Mouse (Mus musculus) layer of hippocampus, adult 9-10 months (tissue): ENCODE measurements at regions not wholly inside any gene's neighbourhood (a gene's known extent, or its start where the extent isn't known, plus 50 kb on each side); places are given as distances from the start of the nearest gene placed in this dataset.

Experiments
- DNase-seq: peaks from one replicate; pipeline ENCODE4 v3.0.0; 2022; ENCODE audit warnings: low spot score

DNA sequence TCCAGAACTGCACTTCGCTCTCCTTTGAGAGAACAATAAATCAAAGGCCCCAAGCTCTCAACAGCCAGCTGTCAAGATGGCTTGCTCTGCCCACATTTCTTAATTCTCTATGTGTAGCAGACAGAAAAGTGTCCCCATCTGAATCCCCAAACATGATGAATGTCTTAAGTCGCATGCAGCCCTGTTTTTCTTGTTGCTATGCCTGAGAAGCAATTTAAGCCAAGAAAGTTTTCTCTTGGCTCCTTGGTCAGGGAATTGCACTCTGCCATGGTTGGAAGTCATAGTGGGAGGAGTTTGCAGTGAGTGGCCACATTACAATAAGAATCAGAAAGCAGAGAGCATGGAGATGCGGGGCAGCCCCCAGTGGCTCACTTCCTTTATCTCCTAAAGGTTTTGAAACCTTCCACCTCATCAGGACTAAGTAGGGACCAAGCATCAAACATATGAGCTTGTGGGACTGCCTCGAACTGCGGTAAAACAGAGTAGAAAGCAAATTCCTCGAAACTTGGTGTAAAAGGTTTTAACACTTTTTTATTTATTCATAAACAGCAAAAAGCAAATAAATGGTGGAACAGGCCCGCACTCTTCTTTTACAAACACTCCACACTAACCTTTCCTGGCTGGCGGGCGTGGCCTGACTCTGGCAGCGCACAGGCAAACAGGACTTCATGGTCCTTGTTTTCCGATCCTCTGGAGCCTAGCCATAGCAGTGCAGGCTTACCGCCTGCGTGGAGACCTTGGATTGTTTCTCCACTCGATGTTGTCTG lies 227.4 kb downstream of the Ankrd50 start:
- DNase-seq: no peak

DNA sequence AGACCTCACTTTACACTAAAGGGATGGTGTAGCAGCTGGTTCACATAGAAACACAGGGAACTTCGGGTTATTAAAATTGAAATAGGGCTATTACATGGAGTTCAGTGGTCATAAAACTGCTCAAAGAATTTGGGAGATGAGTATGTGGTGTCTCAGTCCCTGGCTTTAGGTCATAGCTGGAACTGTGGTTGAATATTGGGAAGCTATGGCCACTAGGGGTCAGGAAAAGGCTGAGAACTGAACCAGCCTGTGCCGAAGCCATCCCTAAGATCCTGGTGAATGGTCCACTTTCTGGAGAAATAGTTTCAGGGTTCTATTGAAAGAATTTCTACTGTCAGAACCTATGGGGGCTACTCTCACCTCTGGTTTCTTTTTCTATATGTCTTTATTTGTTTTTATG lies 229.0 kb downstream of the Ankrd50 start:
- peak; percentile 17 for DNase-seq

DNA sequence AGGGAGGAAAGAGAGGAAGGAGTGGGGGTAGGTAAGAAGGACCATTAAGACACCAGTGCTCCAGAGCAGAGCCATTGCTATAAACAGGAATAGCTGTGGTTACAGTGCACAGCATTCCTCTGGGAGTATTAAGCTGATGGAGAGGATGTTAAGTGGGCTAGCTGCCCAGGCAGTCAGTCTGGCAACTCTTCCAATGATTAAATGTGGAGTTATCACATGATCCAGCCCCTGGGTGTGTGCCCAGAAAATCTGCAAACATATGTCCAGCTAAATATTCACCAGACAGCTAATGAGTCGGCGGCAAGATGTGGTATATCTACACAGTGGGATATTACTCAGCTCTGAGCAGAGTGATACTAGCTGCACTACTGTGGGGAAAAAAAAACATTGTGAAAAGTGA lies 229.7 kb downstream of the Ankrd50 start:
- DNase-seq: peak; percentile 57

DNA sequence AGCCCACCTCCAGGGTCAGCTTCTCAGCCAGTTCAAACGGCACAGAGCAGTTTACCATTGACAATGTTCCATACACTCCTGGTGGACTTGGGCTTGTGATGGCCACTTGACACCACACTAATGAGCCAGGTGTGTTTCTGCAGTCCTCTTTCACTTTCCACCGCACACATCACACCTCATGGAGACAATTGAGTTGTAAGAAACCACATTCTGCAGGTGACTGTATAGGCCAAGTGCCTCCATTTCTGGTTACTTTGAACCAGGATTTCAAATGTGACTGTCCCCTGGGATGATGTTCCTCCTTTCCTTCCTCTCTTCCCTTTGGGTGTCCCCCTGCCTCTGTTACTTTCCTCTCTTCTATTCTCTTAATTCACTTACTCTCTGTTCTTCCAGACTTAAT lies 233.1 kb downstream of the Ankrd50 start:
- no peak for DNase-seq

DNA sequence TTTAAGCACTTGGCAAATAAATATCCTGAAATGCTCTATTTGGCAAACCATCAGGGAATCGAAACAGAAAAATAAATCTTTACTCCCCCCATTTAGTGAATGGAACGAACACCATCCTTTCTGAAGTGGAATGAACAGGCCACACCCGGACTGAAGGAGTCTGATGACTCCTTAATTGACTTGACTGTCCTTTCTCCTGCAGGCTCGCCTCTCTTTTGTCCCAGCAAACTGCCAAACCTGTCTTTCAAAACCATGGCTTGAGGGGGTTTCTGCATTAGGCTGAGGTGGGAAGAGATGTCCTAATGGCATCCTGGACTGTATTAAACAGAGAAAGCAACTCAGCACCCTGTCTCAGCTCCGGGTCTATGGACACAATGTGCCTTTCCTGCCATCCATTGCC lies 234.1 kb downstream of the Ankrd50 start:
- no peak for DNase-seq

DNA sequence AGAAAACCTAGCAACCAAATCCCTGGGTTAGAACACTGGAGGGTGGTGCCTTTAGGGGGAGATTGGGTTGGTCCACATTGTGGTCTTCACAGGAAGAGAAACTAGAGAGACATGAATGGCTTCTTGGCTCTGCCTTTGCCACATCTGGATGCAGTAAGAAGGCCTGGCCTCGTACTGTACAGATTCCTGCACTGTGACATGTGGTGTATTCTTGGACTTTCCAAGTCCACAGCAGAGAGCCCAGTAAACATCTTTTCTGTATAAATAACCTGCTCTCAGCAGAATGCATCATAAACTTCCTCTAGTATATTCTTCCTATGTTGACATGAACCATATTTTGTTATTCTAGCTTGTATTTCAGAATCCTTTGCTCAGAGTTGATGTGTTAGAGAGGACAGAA lies 235.7 kb downstream of the Ankrd50 start:
- DNase-seq: no peak

DNA sequence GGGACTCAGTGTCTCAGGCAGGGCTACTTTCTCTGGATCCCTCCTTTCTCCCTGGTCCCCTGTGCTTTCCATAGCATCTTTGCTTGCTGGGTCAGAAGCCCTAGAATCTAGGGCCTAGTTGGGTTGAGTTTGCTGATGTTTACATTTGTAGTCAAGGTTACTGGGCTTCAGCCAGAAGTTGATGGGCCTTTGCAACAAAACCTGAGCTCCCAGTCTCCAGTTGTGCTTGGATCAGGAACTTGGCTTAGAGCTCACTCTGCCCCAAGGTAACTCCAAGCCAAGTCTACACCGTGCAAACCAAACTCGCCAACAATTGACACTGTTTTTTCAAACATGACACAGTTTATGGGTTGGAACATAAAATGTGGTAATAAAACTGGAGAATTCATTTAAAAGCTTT lies 238.2 kb downstream of the Ankrd50 start:
- no peak for DNase-seq

DNA sequence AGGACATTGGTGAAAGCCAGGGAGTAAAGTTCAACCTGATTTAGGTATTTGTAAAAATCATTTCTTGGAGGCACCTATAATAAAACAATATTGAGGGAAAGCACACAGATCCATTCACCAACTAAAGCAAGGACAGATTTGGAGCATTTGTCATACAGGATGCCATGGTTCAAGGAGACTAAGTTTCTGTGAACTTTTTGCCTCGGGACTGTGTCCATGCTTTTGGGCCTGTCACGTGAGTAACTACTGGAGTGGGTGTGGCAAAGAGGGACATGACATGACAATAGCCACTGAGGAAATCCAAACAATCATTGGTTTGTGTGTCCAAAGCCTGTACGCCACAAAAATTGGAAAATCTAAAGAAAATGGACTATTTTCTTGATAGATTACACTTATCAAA lies 241.4 kb downstream of the Ankrd50 start:
- DNase-seq: no peak

DNA sequence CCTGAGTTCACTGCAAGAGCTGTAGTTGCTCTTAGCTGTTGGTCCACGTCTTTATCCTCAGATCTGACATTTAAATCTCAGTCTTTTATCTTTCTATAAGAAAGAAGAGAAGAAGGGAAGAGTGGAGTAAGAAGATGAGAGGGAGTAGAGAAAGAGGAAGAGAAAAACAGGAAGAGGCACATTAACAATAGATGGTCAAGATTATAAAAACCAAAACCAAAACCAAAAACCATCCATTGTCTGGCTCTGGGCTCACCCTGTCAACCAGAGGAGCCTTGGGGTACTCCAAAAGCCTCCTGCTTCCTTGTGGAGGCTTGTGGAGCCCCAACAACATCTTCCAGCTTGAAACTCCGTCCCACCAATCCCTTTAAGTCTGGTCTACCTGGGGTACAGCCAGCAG lies 247.0 kb downstream of the Ankrd50 start:
- no peak for DNase-seq

DNA sequence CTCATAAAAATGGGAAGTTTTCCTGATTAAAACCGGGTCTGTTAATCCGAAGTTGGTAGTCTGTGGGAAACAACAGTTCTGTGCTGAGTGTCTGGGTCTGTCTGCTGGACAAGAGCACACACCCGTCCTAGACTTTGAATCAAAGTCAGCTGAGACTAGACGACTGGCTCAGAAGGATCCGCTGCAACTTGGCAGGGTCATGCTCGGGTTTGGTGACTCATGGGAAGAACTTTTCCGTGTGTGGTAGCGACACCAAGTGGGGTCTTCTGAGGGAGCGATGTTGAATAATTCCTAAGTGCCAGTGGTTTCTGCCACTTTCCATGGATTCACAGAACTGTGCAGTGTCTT lies 248.9 kb downstream of the Ankrd50 start:
- DNase-seq: no peak

DNA sequence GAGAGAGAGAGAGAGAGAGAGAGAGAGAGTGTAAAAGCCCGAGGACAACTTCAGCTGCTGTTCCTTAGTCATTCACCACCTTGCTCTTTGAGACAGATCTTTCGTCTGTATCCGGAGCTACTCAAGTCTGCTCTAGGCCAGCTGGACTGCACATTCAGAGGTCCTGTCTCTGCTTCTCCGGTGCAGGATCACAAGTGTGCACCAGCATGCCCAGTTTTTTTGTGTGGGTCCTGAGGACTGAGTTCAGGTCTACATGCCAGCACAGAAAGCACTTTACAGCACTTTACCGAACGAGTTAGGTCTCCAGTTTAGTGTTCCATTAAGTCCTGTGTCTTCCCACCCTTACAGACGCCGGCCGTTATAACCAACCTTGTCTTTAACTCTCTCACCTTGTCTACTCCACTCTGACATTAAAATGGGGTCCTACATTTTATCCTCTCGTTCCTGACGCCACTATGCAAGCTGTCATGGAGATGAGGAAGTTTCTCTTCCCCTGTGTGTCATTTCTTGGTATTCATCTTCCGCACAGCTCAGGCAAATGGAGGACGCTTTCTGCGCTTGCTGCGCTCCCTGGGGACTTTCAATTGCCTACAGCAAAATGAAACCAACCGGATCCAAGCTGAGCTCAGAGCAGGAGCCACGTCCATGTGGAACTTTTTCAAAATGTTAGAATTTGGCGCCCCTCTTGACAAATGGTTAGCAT lies 249.5 kb downstream of the Ankrd50 start:
- DNase-seq: no peak

DNA sequence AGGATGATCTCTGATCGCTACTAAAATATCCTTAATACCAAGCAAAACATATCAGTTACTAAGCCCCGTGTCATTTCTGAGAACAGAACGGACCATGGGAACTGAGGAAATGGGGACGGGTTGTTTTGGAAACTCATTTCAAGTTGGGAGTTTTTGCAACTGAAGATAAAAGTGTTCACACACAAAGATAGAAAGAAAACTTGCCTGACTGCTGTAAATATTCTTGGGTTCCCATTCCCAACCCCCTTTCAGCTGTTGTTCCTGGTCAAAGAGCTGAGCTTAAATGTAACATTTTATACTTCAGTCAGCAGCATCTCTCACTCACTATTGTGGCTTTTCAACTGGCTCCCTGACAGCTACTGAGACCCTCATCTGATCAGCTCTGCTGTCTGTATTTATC lies 250.1 kb downstream of the Ankrd50 start:
- no peak for DNase-seq

DNA sequence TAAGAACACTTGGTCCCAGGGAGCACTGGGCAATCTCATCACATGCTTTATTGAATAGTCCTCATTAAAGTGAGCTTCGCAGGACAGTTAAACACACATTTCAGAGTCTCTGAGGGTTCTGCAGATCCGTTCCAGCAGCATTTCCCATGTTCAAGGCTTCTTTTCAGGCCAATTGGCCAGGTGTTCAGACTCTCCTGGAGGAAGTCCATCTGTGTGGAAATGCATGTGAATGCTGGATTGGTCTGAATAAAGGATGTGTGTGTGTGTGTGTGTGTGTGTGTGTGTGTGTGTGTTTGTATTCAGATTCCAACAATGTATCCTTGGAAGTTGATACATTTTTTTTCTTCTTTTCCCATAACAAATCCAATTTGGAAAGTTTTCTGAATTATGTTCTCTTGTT lies 250.6 kb downstream of the Ankrd50 start:
- no peak for DNase-seq

DNA sequence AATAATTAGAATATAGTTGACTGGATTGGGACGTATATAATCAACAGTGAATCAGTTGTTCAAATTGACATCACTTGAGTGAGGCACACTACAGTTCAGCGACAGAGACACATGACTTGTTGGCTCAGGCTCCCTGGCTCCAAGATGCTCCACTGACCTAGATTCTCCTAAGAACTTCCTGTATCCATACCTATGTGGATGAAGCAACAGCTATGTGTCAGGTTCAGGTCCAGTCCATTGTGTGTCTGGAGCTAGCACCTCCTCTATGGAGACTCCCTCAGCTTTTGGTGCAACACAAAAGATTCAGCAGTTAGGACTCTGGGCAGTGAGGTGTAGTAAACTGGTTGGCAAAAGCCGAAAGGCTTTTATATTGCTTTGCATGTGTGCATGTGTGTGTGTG lies 251.6 kb downstream of the Ankrd50 start:
- no peak for DNase-seq

DNA sequence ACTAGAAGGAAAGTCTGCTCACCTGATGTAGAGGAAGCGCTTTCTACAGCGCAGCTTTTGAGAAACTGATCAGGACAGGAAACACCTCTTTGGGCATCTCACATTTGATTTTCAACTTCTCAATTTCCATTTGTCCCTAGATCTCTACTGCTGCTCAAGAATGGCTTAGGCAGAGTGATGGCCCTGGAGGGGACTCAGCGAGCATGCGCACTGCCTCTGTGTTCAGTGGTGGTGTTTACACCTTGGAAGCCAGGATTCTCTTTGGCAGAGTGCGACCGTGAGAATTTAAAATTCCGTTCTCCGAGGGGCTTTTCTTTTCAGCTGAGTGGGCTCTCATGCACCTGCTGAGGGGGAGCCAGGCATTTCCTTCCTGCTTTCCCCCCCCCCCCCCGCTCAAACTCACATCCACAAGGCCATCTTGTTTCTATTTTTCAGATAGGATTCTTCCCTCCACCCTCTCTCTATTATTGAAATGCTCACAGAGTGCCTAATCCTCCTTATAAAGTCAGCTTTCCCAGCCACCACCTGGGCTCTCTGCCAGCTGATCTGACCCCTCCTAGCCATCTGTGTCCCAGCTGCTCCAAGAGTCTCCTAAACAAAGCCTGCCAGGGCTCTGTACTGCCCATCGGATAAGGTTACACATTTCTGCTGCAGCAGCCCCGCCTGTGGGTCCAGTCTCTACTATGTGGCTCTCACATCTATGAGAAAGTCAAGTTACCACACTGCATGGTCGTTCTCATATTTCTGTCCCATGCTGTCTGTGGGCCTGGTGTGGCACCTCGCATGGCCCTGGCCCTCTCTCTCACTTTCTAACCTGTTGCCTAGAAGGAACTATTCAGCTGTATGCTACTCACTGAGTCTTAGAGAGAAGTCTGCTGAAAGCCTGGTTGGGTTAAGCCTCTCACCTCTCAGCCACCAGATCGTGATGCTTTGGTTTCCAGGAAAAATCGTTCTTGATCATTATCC lies 252.2 kb downstream of the Ankrd50 start:
- DNase-seq: no peak

DNA sequence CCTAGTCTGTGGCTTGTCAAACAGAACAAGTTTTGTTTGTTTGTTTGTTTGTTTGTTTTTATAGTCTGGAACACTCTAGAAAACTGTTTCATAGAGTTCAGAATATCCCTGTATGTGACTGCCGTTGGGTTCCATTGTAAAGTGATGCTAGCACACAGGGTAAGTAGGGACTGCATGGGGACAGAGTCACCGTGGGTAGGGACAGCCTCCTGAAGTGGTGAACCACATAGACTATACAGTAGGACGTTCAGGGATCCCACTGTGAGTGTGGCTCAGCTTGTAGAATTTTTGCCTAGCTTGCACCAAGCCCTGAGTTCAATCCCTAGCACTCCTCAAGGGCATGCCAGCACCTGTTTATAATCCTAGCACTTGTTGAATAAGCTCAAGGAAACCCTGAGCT lies 253.1 kb downstream of the Ankrd50 start:
- DNase-seq: no peak

DNA sequence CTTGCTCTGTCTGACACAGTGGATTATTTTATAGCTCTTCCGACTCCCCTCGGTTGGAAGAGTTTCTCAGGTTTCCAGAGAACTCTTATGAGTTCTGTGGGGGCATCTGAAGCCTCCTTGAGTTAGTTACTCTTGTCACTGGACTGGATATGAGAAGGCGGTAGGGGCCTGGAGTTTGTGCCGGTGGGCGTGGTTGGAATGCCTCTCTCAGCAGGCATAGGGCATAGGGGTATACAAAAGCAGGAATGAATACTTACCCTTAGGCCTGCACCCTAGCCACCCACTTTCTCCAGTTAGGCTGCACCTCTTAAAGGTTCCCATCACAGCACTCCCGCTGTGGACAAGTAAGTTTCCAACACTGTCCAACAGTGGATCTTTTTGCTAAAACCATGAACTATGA lies 253.8 kb downstream of the Ankrd50 start:
- DNase-seq: no peak

DNA sequence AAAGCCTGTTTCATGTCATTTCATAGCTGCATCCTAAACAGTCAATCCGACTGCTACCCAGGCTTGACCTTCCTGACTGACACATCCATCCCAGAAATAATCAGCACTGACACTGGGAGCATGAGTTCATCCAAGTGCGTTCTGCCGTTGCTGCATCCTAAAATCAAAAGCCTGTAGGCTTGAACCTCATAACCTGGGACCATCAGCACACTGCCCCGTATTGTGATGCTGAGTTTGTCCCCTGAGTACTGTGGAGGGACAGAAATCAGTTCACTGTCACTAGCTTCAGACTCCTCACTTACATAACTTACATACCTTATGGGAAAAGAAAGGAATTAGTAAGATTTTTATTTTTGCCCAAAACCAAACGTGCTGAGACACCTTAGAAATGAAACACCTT lies 255.0 kb downstream of the Ankrd50 start:
- no peak for DNase-seq

DNA sequence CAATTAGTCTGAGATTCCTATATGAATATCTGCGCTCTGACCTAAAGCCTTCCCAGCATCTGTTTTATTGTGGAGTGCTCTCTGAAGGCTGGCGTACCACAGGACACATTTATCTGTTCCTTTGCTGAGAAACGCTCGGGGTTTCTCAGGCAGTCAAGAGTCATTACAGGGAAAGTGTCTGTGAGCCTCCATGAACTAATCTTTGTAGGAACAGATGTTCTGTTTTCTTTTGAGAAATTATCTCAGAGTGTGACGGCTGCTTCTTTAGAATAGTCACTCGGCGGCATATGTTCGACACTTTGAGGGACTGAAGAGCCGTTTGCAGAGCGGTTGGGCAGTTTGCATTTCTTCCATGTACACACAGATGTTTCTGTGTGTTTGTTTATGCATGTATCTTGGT lies 255.6 kb downstream of the Ankrd50 start:
- no peak for DNase-seq

DNA sequence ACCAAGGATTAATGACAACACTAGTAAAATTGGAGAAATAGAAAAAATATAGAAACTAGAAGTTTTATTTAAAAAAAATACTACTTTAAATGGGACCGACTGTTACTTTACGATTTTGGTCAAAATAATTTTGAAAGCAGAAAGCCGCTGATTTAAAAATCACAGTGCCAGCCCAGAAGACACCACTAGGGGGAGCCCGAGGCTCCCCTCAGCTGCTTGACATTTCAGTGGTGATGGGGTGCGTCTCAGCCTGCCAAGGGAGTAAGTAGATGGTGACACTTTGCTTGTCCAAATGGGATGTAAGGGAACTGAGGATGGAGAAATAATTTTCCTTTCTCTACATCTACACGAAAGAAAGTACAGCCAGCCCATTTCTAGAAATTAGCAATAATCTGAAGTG lies 257.0 kb downstream of the Ankrd50 start:
- DNase-seq: peak; percentile 37

DNA sequence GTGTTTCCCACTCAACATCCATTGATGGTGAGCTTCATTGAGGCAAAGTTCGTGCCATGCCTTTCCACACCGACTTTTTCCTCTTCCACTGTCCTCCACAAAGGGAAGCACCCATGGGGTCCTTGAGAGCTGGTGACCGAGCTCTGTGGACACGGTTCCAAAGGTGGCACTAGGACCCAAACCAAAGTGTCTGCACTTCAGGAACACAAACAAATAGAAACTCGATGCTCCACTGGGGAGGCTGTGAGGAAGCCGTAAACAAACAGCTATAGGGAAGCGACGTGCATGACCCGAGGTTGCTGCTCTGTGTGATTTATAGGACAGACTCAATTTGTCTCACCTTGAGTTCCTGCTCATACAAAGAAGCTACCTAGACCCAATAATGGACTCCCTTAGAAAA lies 257.5 kb downstream of the Ankrd50 start:
- DNase-seq: no peak

DNA sequence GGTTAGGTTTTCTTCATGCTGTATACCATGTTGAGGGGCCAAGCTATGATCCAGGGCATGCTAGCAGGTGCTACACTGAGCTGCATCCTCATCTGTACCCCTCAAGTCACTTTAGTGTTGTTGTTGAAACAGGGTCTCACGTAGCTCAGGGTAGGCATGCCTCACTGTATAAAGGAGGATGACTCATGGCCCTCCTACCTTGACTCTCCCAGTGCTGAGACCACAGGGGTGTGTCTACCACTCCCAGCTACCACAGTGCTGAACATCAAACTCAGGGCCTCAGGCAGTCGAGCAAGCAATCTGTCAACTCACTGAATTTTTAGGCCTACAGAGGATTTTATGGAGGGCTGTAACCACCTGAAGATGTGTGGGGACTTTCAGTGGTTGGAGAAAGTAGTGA lies 258.5 kb downstream of the Ankrd50 start:
- DNase-seq: no peak

DNA sequence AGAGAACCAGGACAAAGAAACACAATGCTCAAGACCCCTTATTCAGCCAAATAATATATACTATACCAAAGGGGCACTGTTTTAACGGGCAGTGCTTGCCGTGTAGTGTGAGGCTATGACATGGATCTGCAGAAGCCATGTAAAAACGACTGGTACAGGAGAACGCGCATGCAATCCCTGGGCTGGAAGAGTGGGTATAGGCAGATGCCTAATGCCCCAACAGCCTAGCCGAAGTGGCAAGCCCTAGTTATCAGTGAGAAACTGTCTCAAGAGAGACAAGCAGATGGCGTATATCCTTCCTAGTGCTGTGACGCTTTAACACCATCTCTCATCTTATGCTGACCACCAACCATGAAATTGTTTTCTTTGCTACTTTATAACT lies 262.8 kb downstream of the Ankrd50 start:
- no peak for DNase-seq
